Mouse (Mus musculus): Measurements from ENCODE around the gene Rab33a. TPM values are rescaled to one million over a fixed set of nuclear protein-coding genes. Genes with fewer than 3 reads are reported as not detected.
A peak's percentile ranks its signal among the peaks of the same experiment; 100 is the strongest.

Gene Rab33a
- total and polyA plus RNA-seq, 2 experiments from 2014 or later: 4.3 to 5.6 TPM

DNA sequence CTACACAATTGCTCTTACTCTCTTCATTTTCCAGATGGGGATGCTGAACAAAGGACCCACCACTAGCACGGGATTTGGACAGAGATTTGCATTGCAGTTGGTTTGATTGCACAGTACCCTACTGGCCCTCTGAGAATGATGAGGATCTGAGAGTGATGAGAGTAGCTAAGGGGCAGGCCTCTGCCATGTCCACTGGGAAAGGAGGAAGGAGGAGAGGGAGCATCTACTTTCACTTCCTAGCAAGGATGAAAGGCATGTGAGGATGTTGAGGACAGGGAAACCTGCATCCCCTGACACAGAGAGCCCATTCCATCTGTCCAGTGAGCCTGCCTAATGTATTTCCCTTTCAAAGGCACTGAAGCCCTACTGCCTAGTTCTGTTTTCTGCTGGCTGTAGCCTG is 6.2 kb downstream of the Rab33a start:
- Histone ChIP-seq H3K9me3 (replicated peaks; ENCODE audit: control insufficient read depth, low read length) (no peaks in the 10 kb centered on the region), H3K27ac (ENCODE audit: low read depth) (peak overlapping the region; percentile 46; the same call in 1 of the 2 replicates)
- WGBS: 61% methylated on average over 1 of the region's 1 CpGs

DNA sequence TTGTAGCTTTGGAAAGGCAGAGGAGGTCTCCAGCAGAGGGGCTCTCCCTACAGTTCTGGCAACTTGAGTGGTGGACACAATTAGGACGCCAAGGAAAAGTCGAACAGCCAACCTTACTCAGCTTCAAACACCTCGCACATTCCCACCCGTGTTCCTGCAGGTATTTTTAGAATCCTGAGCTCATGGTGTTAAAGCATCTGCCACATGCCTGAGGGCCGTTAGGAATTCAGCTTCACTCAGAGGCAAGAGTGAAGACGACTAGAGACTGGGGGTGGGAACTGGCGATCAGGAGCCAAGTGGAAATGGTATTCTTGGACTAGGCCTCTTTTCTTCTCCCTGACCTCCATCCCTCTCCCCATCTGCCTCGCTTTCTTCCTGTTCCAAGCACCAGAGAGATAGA is 6.8 kb downstream of the Rab33a start:
- no peaks in the 10 kb centered on the region for H3K36me3 ChIP-seq (replicated peaks; ENCODE audit: control insufficient read depth, insufficient read depth, low read length)
- H3K9me3 ChIP-seq (replicated peaks; ENCODE audit: control insufficient read depth, low read length): no peaks in the 10 kb centered on the region
- H3K4me3 ChIP-seq (ENCODE audit: low read depth, low read length): no peak overlapping the region
- DNase-seq (ENCODE audit: low spot score) (peak; percentile 14), ATAC-seq (ENCODE audit: insufficient read depth, low read depth) (peak; percentile 72)
- no peaks in the 10 kb centered on the region for H3K4me1 ChIP-seq (ENCODE audit: control insufficient read depth, insufficient read depth)
- TF ChIP-seq EP300 (IDR thresholded peaks at IDR 0.05; ENCODE audit: low read depth): no peak
- no peak for TF ChIP-seq CTCF (IDR thresholded peaks at IDR 0.05; ENCODE audit: low read depth)
- H3K9ac ChIP-seq (replicated peaks; ENCODE audit: low read depth, low read length): no peak overlapping the region
- no peaks in the 10 kb centered on the region for H3K27me3 ChIP-seq (ENCODE audit: control insufficient read depth, insufficient read depth, low read length)
- H3K27ac ChIP-seq (ENCODE audit: low read depth): peak overlapping the region; percentile 46
- no peak overlapping the region for H3K4me2 ChIP-seq (ENCODE audit: low read depth, low read length)
- WGBS: 36% methylated on average over 8 of the region's 8 CpGs

More for the DNA sequence above, 6.2 kb downstream of the Rab33a start:
- DNase-seq (ENCODE audit: low spot score): no peak
- no peak overlapping the region for H3K4me3 ChIP-seq (ENCODE audit: low read depth, low read length)
- H3K9ac ChIP-seq (replicated peaks; ENCODE audit: low read depth, low read length): no peak overlapping the region
- no peak overlapping the region for H3K4me2 ChIP-seq (ENCODE audit: low read depth, low read length)
- peak; percentile 17; the same call in 1 of the 2 replicates for ATAC-seq (ENCODE audit: insufficient read depth, low read depth)
- no peak for TF ChIP-seq EP300 (IDR thresholded peaks at IDR 0.05; ENCODE audit: low read depth)
- no peak for TF ChIP-seq CTCF (IDR thresholded peaks at IDR 0.05; ENCODE audit: low read depth)
- no peaks in the 10 kb centered on the region for H3K27me3 ChIP-seq (ENCODE audit: control insufficient read depth, insufficient read depth, low read length)
- H3K4me1 ChIP-seq (ENCODE audit: control insufficient read depth, insufficient read depth): no peaks in the 10 kb centered on the region
- no peaks in the 10 kb centered on the region for H3K36me3 ChIP-seq (replicated peaks; ENCODE audit: control insufficient read depth, insufficient read depth, low read length)

DNA sequence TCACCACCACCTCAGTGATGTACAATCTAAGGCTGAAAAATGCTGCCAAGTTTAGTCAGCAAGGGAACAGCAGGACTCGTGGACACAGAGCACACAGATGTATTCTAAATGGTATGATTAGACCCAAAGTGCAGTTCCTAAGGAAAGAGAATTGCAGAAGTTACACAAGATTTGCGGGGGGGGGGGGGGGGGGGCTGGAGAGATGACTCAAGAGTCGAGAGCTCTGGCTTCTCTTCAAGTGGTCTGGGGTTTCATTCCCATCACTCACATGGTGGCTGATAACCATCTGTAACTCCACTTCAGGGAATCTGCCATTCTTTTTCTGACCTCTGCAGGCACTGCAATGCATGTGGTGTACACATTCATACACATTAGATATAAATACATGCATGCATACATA is 7.3 kb downstream of the Rab33a start:
- Histone ChIP-seq H3K4me3 (ENCODE audit: low read depth, low read length) (no peak overlapping the region), H3K9ac (replicated peaks; ENCODE audit: low read depth, low read length) (no peak overlapping the region), H3K27ac (ENCODE audit: low read depth) (peak overlapping the region; percentile 46; the same call in 1 of the 2 replicates), H3K27me3 (ENCODE audit: control insufficient read depth, insufficient read depth, low read length) (no peaks in the 10 kb centered on the region), H3K36me3 (replicated peaks; ENCODE audit: control insufficient read depth, insufficient read depth, low read length) (no peaks in the 10 kb centered on the region), H3K4me1 (ENCODE audit: control insufficient read depth, insufficient read depth) (no peaks in the 10 kb centered on the region), H3K4me2 (ENCODE audit: low read depth, low read length) (no peak overlapping the region), H3K9me3 (replicated peaks; ENCODE audit: control insufficient read depth, low read length) (no peaks in the 10 kb centered on the region)
- ATAC-seq (ENCODE audit: insufficient read depth, low read depth) (no peak), DNase-seq (ENCODE audit: low spot score) (no peak)
- no peak for TF ChIP-seq EP300 (IDR thresholded peaks at IDR 0.05; ENCODE audit: low read depth)
- no peak for TF ChIP-seq CTCF (IDR thresholded peaks at IDR 0.05; ENCODE audit: low read depth)
- 25% methylated on average over 3 of the region's 3 CpGs for WGBS

GRCm38 (mm10) chrX:48532175-48532574 is 13.1 kb downstream of the Rab33a start:
- Histone ChIP-seq H3K9me3 (replicated peaks; ENCODE audit: control insufficient read depth, low read length) (no peaks in the 10 kb centered on the region), H3K9ac (replicated peaks; ENCODE audit: low read depth, low read length) (no peak overlapping the region), H3K27ac (ENCODE audit: low read depth) (no peak overlapping the region), H3K27me3 (ENCODE audit: control insufficient read depth, insufficient read depth, low read length) (no peaks in the 10 kb centered on the region), H3K4me2 (ENCODE audit: low read depth, low read length) (peak overlapping the region; percentile 30; the same call in 1 of the 2 replicates), H3K4me1 (ENCODE audit: control insufficient read depth, insufficient read depth) (no peaks in the 10 kb centered on the region), H3K4me3 (ENCODE audit: low read depth, low read length) (no peak overlapping the region), H3K36me3 (replicated peaks; ENCODE audit: control insufficient read depth, insufficient read depth, low read length) (no peaks in the 10 kb centered on the region)
- WGBS: 24% methylated on average over 3 of the region's 3 CpGs
- DNase-seq (ENCODE audit: low spot score) (peak; percentile 40), ATAC-seq (ENCODE audit: insufficient read depth, low read depth) (no peak)
- TF ChIP-seq EP300 (IDR thresholded peaks at IDR 0.05; ENCODE audit: low read depth) (no peak), CTCF (IDR thresholded peaks at IDR 0.05; ENCODE audit: low read depth) (peak; percentile 82)

Other genes with a start within 250 kb of the Rab33a start
- 4.3 and 7.2 TPM in 2 replicates for gene Bcorl1, start 177.9 kb upstream of the Rab33a start, total RNA-seq (2014; rRNA removed; ENCODE audit: low replicate concordance)
- 2.0 TPM in 2 replicates for gene Bcorl1, start 177.9 kb upstream of the Rab33a start, polyA plus RNA-seq (2015; fragmentation: Nextera tagmentation; extraction: Ambion mirVana)
- gene Elf4, start 56.2 kb upstream of the Rab33a start, total RNA-seq (2014; rRNA removed; ENCODE audit: low replicate concordance): 12.3 and 13.0 TPM in 2 replicates
- 4.1 and 4.6 TPM in 2 replicates for gene Elf4, start 56.2 kb upstream of the Rab33a start, polyA plus RNA-seq (2015; fragmentation: Nextera tagmentation; extraction: Ambion mirVana)
- 19.2 and 47.7 TPM in 2 replicates for gene Aifm1, start 5.7 kb upstream of the Rab33a start, total RNA-seq (2014; rRNA removed; ENCODE audit: low replicate concordance)
- gene Aifm1, start 5.7 kb upstream of the Rab33a start, polyA plus RNA-seq (2015; fragmentation: Nextera tagmentation; extraction: Ambion mirVana): 120 and 127 TPM in 2 replicates
- gene Zfp280c, start 75.2 kb downstream of the Rab33a start, total RNA-seq (2014; rRNA removed; ENCODE audit: low replicate concordance): 17.3 and 18.6 TPM in 2 replicates
- gene Zfp280c, start 75.2 kb downstream of the Rab33a start, polyA plus RNA-seq (2015; fragmentation: Nextera tagmentation; extraction: Ambion mirVana): 3.6 and 4.8 TPM in 2 replicates
- gene Slc25a14, start 104.1 kb downstream of the Rab33a start, total RNA-seq (2014; rRNA removed; ENCODE audit: low replicate concordance): 2.5 TPM in 1 of 2 replicates, not detected in the other
- gene Slc25a14, start 104.1 kb downstream of the Rab33a start, polyA plus RNA-seq (2015; fragmentation: Nextera tagmentation; extraction: Ambion mirVana): 5.5 and 5.7 TPM in 2 replicates
- gene Gpr119, start 155.2 kb downstream of the Rab33a start, total RNA-seq (2014; rRNA removed; ENCODE audit: low replicate concordance): not detected in 2 replicates
- gene Gpr119, start 155.2 kb downstream of the Rab33a start, polyA plus RNA-seq (2015; fragmentation: Nextera tagmentation; extraction: Ambion mirVana): not detected in 2 replicates
- gene Rbmx2, start 175.7 kb downstream of the Rab33a start, total RNA-seq (2014; rRNA removed; ENCODE audit: low replicate concordance): 5.1 and 9.7 TPM in 2 replicates
- 9.9 and 10.8 TPM in 2 replicates for gene Rbmx2, start 175.7 kb downstream of the Rab33a start, polyA plus RNA-seq (2015; fragmentation: Nextera tagmentation; extraction: Ambion mirVana)